Mouse (Mus musculus) cerebellum, postnatal 36 days (tissue): ENCODE data around the gene Gm20695.
"Not testable (repeated sequence)": the region's sequence is repeated elsewhere in the genome, so short reads cannot be mapped to it uniquely, and the experiment has no call there.

ENCODE experiments used
- DNase-seq, 2 experiments: peaks; one replicate each; pipeline ENCODE4 v3.0.0; 2021 to 2022; ENCODE audit warnings: mixed read lengths in 2 of 2

Gene Gm20695

DNA sequence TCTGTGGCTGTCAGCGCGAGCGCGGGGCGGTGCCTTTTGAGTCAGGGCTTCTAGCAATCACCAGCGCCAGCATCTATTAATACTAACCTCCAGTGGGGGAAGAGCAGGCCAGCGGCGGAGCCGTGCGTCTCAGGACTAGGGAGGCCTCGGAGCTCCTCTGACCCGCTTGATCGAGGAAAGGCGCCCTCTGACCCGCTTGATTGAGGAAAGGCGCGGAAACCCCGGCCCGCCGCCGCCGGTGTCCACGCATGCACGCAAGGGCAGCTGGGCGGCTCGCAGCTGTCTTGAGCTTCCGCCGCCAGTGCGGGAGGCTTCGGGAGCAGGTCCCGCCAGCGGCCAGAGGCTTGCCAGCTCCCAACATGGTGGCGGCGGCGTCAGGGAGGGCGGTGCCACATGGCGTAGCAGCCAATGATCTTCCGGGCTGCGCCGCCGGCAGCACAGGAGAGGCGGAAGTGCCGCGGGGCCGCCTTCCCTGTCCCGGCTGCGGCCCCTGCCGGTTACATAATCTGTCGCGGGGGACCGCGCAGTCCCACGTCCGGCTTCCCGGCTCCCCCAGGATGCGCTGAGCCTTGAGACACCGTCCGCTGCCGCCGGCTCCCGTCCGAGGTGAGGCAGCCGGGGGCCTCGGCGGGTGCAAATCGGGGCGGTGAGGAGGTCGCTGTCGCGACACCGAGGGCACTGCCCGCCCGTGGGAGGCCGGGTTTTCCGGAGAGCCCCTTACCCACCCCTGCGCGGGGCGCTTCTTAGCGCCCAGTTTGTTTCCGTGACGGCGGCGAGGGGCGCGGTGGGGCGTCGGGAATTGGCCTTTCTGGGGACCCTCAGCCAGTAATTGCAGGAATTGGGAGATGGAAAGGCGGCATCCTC lies at the start of gene Gm20695, which contains the start of gene Zfp597:
Gene Gm20695, plus strand, starts transcription at position 448 of the 864 bp plus-strand sequence.
Gene Zfp597, minus strand, starts transcription at position 361 of the 864 bp plus-strand sequence.
- DNase-seq = peak; percentile 91 to 96

DNA sequence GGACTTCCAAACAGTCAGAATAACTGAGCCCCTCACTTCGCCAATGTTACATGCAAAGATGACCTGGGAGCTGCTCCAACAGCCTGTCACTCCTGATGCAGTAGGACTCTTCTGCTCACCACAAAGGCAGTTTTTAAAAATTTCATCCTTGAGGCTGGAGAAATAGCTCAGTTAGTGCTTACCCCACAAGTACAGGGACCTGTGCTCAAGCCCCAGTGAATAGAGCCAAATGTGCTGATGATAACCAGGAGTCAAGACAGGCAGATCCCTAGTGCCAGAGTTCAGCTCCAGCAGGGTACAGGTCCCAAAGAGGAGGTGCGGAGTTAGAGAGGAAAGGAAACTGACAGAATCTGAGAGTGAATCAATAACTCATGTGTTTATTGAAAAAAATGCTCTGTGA lies 49.0 kb upstream of the Gm20695 start:
- no peak for DNase-seq

DNA sequence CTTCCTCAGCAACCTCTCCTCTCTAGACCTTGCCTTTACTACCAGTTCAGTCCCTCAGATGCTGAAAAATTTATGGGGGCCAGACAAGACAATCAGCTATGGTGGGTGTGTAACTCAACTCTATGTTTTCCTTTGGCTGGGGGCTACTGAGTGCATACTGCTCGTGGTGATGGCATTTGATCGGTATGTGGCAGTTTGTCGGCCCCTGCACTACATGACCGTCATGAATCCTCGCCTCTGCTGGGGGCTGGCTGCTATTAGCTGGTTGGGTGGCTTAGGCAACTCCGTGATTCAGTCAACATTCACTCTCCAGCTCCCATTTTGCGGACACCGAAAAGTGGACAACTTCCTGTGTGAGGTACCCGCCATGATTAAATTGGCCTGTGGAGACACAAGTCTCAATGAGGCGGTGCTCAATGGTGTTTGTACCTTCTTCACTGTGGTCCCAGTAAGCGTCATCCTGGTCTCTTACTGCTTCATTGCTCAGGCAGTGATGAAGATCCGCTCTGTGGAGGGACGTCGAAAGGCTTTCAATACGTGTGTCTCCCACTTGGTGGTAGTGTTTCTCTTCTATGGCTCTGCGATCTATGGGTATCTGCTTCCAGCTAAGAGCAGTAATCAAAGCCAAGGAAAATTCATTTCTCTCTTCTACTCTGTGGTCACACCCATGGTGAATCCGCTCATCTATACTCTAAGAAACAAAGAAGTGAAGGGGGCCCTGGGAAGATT lies 45.1 kb upstream of the Gm20695 start:
- no peak for DNase-seq

DNA sequence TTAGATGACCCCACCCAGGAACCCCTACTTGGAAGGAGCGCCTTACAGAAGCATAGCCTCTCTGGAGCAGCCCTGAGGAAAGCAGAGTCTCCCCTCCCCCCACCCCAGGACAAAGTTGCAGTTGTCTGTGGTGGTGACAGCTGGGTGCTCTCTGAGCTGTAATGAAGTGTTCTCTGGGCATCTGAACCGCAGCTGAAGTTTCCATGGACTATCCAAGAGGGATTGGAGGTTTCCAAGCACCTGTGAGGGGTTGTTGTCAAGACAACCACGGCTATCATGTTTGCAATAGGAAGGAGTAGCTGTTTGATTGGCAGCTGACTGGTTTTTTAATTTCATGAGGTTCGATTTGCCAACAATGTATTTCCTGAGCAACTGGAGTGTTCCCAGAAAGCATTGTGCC lies 41.5 kb upstream of the Gm20695 start:
- DNase-seq = no peak

DNA sequence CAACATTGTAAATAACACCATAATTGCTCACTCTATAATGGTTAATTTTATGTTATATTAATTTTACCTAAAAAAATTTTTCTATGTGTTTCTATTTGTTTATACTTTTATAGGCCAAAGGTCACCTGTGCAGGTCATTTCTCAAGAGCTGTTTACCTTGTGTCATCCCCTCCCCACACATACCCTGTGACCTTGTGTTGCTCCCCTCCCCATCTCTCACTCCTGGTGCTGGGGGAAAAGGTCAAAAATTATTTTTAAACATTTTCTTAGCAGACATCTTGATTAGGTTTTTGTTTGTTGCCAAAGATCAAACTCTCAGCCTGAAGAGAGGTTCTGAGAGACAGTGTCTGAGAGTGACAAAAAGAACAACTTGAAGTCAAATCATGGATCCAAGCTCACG lies 40.7 kb upstream of the Gm20695 start:
- DNase-seq = no peak

DNA sequence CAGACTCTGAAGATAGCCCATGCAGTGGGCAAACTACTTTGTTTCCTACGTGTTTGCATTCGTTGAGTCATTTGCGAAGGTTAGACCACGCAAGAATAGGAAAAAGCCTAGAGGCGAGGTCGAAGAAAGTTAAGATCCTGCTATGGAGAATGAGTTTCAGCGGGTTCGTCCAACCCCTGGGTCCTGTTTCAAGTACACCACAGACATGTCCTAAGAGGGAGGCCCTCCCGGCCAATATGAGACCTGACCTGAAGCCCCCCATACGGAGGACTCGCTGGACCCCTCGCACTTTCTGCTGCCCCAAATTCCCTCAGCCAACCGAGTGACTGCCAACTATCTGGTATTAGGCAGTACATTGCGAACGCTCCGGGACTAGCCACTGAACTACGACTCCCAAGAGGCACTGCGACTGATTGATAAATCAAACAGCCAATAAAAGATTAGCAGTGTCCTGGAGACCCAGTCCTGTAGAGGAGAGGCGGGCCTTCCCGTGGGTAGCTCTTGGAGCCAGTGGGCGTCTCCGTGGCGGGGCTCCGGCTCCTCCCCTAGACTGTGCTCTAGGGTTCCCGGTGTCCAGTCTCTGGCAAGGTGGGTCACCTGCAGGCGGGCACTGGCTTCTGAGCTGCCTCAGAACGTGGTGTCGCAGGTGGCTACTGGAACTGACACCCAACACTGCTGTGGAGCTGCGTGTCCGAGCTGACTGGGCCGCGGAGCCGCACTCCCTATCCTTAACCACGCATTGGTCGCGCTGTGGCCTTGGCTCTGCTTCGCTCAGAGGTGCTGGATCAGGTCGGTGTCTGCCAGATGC lies 37.5 kb upstream of the Gm20695 start, which contains the start of gene Zfp174:
Gene Zfp174, plus strand, starts transcription at position 558 of the 808 bp plus-strand sequence.
- peak; percentile 92 for DNase-seq

DNA sequence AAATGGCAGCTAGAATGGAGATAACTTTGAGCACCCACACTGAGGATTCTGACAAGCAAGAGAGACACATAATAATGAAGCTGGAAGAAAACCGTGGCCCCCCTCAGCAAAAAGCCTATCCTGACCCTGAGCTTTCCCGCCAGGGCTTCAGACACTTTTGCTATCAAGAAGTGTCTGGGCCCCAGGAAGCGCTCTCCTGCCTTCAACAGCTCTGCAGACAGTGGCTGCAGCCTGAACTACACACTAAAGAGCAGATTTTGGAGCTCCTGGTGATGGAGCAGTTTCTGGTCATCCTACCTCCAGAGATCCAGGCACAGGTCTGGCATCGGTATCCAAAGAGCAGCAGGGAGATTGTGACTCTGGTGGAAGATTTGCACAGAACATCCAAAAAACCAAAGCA lies 36.6 kb upstream of the Gm20695 start:
- no peak for DNase-seq

DNA sequence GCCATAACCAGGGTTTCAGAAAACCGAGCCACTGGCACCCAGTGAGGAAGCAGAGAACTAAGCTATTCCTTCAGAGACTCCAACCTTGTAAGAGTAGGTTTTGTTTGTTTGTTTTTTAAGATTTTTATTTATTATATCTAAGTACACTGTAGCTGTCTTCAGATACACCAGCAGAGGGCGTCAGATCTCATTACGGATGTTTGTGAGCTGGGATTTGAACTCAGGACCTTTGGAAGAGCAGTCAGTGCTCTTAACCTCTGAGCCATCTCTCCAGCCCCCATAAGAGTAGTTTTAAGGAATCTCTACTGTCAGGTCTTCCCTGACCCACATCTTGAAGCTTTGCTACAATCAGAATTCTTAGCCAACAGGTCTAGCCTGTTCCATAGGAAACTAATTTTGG lies 36.0 kb upstream of the Gm20695 start:
- DNase-seq = no peak

DNA sequence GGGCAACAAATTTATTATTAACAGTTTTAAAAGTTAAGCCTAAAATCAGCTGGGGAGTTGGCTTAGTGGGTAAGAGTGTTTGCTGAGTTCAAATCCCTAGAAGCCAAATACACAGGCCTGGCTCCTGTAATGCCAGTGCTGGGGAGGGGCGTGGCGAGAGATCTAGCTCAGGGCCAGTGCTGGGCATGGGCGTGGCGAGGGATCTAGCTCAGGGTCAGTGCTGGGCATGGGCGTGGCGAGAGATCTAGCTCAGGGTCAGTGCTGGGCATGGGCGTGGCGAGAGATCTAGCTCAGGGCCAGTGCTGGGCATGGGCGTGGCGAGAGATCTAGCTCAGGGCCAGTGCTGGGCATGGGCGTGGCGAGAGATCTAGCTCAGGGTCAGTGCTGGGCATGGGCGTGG lies 33.1 kb upstream of the Gm20695 start:
- DNase-seq = not testable (repeated sequence)

DNA sequence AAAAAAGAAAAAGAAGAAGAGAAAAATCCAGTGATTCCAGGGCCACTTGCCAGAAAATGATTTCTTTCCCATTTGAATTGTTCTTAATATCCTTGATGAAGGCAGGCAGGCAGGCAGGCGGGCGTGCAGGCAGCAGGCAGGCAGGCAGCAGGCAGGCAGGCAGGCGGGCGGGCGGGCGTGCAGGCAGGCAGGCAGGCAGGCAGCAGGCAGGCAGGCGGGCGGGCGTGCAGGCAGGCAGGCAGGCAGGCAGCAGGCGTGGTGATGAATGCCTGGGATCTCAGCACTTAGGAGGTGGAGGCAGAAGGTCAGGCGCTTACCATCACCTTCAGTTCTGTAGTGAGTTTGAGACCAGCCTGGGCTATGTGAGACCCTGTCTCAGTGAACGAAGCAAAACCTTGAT lies 31.9 kb upstream of the Gm20695 start:
- DNase-seq = no peak

DNA sequence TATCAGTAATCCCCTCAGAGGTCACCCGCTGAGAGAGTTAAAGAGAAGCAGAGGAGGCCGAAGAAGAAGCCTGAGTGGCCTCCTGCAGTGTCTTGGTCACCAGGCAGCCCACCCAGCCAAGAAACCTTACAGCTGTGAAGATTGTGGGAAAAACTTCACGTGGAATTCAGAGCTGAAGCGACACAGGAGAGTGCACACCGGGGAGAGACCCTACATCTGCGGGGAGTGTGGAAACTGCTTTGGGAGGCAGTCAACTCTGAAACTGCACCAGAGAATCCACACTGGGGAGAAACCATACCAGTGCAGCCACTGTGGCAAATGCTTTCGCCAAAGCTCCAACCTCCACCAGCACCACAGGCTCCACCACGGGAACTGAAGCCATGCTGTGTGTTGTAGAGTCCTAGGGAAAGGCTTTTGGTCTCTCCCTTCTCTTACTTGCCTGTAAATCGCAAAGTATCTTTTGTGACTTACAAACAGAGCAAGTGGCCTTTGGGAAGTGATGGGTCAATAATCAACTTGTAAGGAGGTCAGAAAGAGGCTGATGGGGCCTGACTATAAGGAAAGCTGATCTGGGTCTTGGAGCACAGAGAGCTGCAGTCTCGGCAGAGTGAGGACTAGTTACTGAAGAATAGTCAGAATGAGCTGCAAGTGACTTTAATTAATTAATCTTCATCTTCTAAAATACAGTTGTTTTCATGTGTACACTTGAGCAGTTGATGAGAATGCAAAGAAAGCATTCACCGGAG lies 29.8 kb upstream of the Gm20695 start:
- no peak for DNase-seq

DNA sequence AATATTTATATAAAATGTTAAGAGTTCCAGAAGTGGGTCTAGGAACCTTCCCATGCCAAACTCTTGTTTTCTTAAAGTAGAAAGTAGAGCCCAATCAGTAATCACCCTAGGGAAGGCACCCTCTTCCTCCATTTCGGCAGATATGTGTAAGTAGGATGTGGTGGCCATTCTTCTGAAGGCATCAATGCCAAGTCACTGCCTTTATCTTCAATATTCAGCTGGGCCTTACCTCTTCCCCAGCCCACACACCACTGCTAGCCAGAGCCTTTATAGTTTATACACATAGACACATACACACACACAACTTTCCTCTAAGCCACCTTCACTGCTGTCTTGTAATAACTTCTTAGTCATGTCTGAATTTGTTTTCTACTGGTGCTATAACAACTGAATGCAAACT lies 28.7 kb upstream of the Gm20695 start:
- no peak for DNase-seq

DNA sequence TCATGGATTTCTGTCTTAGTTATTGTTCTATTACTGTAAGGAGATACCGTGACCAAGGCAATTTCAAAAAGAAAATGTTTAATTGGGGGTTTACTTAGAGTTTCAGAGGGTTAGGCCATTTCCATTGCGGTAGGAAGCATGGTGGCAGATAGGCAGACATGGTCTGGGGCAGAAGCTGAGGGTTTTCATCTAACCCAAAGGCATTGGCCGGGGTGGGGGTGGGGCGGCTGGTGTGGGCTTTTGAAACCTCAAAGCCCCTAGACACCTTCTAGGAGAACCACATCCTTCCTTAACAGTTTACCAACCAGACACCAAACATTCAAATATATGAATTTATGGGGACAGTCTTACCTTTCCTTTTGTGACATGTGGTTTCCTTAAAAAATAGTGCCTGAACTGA lies 25.2 kb upstream of the Gm20695 start:
- no peak for DNase-seq

DNA sequence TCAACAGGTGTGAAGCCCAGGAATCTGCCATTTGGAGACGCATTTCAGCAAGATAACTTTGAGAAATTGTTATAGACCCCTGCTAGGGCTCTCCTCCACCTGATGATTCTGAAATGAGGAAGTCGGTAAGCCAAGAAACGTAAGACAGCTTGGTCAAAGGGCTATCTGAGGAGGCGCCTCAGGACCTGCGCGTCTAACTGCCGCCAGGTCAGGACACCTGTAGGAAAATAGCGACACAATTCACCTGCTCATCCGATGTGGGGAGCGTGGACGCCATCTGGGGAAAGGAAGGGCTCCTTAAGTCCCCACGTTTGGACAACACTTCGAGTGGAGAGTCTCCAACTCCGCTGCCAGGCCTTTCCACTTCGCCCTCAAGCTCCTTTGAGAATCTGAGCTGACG lies 12.6 kb upstream of the Gm20695 start:
- no peak for DNase-seq

DNA sequence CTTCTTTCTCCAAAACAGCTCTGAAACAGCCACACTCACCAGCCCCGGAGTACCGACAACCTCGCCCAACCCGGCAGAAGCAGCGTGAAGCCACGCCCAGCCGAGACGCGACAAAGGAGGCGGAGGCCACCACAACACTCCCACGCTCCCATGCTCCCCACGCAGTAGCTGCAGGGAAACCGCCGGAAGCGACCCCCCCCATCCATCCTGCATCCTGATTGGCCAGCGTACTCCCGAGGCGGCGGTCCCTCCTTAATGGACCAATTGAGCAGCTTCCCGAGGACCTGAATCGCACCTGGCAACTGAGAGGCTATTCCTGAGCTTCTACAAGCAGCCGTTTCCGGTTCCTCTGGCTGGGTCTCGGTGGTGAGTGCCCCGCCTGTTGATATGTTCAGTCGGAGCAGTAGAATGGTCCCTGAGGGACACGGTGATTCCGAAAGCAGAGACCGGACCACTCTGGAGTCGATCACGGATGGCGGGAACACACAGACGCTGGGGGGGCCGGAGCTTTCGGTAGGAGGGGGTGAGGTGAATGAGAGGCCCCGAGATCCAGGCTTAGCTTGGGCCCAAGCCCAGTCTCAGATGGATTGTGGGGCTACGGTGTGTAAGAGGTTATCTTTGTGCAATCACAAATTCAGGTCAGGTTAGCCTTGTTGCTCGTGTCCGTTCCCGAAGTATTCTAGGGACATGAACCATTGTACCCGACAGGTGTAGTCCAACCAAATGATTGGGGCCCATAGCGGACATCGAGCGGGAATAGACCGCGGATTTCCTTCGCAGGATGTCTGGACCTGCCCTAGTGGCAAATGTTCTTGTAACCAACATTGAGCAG lies 12.0 kb upstream of the Gm20695 start, which contains the start of gene Naa60:
Gene Naa60, plus strand, starts transcription at position 160 of the 832 bp plus-strand sequence.
- peak; percentile 82 to 88 for DNase-seq

DNA sequence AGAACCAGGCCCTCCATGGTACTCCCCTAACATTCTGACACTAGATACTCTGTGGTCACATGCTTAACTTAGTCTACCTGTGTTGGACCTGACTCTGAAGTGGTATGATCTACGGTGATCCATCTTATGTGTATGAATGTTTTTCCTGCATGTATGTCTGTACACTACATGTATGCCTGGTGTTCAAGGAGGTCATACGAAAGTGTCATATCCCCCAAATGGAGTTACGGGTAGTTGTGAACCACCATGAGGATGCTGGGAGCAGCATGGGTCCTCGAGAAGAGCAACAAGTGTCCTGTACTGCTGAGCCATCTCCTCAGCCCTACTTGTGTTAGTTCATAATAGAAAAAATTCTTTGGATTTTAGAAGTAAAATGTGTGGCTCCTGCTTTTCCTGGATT lies 8.1 kb upstream of the Gm20695 start:
- no peak for DNase-seq

DNA sequence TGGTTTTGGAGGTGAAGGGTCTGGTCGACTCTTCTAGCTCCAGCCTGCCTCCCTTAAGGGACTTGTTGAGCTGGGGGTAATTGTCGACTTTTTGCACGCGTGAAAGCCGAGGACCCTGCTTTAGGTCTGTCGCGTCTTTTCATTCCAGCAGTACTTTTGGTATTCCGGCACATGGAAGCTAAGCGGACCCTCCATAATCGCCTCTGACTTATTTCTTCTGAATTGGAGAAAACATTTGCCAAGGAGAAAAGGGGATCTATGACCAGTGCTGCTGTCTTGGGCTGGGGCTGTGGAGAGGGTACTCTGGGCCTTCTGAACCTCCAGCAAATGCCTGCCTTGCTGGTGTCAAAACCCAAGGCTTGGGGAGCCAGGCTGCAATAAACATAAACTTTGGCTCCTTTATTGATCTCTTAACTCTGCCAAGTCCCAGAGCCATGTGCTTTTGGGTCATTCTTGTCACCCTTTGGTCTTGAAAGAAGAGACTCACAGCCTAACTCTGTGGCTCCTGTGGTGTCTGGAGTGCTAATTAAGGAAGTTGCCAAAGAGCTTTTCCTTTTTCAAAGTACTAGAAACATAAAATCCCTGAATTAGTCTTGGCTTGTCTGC lies 720 bp downstream of the Gm20695 start:
- peak in 1 of 2 experiments; percentile 17 for DNase-seq

DNA sequence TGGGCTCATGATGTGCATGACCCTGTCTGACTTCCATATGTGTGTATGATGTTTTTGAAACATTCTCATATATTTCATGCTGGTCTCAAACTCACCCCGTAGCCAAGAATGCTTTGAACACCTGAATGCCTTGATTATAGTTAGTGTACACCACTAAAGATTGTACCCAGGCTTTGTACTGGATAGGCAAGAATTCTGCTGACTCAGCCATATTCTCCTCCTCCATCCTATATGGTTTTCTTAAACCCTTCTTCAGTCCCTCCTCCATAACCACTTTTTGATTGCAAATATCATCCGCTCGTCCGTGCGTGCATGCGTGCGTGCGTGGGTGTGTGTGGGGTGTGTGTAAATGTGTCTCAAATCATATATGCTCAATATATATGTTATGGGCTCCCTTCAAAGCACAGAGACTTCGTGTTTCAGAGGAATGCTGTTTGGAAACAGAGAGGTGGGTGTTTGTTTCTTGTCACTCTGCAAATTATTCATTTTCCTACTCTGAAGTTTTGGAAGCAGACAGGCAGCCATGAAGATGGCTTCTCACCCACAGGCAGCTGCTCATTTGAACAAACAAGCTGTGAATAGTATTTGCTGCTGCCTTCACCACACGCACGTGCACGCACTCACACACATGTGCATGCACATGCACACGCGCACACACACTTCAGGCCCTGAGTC lies 7.3 kb downstream of the Gm20695 start:
- no peak for DNase-seq

DNA sequence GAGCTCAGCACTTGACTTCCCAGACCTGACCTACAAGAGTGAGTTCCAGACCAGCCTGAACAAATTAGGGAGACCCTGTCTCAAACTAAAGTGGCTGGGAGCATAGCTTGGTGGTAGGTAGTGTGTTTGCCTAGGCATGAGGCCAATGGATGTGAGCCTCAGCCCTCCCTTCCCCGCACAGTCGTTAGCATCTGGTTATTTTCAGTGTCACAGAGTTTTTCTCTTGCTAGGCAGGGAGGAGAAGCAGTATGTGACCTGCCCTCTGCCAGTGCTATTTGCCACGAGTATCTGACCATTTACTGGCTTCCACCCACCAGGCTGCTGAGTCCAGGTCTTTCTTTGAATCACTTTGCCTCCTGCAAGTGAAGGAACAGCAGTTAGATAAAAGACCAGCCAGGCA lies 9.3 kb downstream of the Gm20695 start:
- no peak for DNase-seq

DNA sequence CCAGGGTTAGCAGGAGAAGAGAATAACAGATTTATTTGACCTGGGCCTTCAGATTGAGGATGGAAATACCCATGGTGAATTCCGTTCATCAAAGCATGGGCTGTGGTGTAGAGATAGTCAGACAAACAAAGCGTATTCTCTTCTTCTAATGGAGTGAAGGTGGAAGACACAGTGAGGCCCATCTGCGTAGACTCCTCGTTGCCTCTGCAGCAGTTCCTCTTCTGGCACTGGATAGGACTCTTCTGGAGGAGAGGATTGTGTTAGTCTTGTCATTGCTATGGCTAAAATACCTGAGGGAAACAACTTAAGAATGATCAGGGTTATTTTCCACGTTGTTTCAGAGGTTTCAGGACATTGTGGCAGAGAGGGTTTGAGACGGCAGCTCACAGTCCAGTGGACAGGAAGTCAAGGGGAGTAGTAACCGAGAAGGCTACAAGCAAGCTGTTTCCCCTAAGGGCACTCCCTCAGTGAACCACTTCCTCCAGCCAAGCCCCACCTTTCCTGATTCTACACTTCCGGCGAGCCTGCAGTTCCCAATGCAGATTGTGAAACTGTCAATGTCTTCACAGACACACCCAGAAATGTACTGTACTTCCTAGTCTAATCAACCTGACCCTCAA lies 10.8 kb downstream of the Gm20695 start:
- no peak for DNase-seq
